Mouse (Mus musculus): ENCODE measurements around the gene Ndufs7.

DNA sequence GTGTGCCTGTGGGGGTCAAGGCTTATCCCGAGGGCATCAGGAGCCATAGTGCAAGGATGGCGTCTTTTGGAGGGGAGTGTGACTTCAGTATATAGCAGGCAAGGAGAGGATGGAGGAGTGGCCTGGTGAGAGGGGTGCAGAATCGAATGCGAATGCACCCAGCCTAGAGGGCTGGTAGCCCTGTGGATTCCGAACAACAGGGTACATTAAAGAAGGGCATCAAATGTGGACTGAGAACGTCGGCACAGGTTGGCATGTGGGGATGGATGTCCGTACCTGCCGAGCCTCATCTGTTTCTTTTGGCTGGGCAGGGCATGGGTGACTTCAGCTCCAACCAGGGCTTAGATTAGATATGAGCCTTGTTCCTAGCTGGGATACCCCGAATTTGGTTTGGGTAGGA, 50.9 kb downstream of the Ndufs7 start:
- TF ChIP-seq POLR2A (IDR thresholded peaks at IDR 0.05; ENCODE audit: low read depth, low read length) (no peak), CTCF (IDR thresholded peaks at IDR 0.05; ENCODE audit: extremely low read depth, insufficient read depth, insufficient read length, insufficient replicate concordance) (no peak)

All from spleen, adult 2 months (tissue).